Mouse (Mus musculus) c-Kit-negative CD71-positive TER-119-positive erythroid progenitor cells, embryonic 14.5 days (primary cell): ENCODE results near the gene Myd88.
"Not testable (repeated sequence)": the region's sequence is repeated elsewhere in the genome, so short reads cannot be mapped to it uniquely, and the experiment has no call there.

Experiments
- DNase-seq: peaks from one replicate; pipeline ENCODE4 v3.0.0-alpha.2; 2013; ENCODE audit warnings: low read depth, low spot score

Gene Myd88

DNA sequence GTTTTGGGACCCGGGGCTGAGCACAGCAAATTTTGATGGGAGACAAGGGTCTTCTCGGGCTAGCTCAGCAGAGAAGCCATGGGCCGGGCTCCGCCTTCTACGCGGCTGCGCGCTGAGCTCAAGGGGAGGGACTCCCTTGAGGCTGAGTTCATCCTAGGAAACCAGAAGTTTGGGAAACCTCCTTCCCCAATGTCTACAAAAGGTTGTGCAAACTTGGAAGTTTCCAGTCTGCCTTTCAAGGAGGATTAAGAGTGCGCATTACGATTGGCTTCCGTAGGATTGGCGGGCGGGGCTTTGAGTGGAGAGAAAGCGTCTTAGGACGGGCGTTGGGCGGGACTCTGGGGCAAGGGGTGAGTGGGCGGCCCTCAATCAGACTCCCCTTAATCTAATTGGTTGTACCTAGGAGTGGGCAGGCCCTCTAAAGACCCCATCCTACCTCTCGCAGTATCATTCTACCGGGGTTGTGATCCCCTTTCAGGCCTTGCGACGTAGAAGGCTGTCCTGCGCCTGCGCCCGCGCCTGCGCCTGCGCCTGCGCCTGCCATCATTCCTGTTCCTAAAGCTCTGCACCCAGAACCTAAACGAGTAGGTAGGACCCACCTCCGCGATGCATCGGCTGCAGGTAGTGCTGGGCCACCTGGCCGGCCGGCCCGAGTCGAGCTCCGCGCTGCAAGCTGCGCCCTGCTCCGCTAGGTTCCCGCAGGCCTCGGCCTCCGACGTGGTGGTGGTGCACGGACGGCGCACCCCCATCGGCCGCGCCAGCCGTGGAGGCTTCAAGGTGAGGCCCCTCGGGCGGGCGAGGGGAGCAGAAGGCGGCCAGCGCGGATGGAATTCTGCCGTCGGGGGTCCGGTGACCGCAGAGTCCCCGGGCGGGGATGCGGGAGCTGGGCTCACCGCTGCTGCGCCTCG lies at the start of gene Myd88:
Myd88 (minus strand) TSS at position 503 of the 908 bp plus-strand sequence.
- peak; percentile 68 for DNase-seq

DNA sequence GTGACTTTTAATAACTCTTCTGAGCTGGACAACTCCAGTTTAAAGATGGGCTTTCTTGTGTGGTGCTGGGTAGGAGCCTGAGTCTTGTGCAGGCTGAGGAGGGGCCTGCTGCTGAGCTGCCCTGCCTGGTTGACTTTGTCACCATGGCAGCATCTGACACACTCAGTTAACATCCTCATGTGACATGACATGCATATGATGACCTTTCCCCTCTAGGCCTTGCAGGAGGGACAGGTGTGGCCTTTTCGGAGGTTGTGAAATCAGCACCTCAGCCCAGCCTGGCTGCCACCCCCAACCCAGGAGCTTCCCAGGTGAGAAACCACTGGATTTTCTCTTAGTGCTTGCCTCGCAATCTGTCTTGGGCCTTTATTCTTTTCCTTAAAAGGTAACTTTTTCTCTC lies 49.0 kb upstream of the Myd88 start:
- DNase-seq = no peak

DNA sequence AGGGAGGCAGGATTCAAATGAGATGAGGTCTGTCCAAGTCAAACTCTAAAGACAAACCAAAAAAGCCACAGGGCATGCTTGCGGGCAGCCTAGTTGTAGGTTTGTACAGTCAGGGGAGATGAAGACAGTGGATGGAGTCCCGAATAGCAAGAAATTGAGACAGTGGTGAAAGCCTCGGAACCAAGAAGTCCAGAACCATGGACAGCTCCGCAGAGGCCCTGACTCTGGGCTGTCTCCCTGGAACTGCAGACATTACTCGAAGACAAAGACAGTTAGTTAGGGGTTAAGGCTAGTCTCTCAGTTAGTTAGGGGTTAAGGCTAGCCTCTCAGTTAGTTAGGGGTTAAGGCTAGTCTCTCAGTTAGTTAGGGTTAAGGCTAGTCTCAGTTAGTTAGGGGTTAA lies 47.7 kb upstream of the Myd88 start:
- DNase-seq = no peak

DNA sequence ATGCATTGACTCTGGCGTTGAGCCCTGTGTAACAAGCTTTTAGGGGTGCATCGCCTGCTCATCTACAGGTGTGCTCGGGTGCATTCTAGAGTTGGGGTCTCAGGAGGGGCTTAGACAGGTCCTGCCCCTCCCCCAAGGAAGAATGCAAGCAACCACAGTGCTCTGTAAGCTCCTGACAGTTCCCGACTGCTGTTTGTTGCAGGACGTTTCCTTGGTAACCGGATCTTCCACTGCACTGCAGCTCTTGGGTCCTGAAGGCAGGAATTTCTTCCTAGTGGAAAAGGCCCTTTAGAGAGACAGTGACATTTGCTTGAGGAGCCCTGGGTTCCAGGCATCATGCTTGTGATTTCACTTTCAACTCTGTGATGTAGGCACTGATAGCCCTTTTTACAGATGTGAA lies 41.4 kb upstream of the Myd88 start:
- DNase-seq = no peak

DNA sequence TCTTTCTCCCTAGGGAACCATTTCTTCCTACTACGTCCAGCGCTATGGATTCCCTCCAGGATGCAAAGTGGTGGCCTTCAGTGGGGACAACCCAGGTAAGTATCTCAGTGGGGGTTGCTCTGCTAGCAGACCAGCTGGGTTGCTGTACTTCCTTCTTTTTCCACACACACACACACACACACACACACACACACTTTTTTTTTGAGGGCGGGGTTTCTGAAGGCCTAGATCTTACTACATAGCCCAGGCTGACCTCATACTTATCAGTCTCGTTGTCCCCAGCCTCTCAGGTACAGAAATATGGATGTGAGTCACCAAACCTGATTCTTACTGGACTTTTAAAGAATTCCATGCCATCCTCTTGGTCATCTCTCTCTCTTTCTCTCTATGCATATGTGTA lies 37.0 kb upstream of the Myd88 start:
- no peak for DNase-seq

DNA sequence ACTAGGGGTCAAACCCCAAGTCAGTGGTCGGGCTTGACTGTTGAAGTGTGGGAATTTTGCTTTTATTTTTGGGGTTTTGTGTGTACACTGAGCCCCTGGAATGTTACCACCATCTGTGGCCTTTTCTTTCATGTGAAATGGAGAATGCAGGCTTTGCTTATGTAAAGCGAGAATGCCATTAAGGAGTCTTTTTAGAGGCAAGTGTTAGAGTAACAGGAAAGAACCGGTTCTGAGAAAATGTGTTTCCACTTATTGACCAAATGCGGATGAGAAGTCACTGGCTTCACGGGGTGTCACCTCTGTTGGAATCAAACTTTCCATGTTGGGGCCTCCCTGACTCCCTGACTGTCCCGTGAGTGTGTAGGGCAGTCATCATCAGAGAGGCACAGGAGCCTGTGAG lies 34.3 kb upstream of the Myd88 start:
- DNase-seq = no peak

DNA sequence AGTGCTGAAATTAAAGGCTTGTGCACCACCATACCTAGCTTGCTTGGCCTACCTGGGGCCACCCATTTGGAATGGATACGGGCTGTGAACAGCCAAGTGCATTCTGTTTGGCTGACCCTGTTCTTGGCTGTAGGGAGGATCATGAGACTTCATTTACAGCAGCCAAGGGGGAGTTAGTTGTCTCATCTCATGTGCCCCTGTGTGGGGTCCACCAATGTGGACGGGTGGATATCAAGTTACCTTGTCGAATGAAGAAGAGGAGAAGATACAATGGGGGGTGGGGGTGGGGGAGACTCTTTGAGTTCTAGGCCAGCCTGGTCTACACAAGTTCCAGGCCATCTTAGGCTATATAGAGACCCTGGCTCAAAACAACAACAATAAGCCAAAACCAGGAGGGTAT lies 33.8 kb upstream of the Myd88 start:
- DNase-seq = no peak

DNA sequence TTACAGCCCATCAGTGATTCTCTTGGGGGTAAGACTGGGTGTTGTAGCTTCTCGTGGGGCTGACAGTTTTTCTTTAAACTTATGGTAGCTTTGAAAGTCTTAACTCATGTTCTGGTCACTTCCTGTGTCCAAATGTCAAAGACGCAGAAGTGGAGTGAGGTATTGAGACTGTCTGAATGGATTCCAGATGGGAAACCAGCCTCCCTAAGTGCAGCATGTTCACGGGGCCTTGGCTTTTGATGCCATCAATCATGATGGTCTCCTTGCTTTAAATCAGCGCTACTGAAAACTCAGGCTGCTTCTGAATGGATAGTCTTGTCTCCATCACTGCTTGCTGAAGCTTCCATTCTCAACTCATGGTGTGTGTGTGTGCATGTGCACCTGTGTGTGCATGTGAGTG lies 30.0 kb upstream of the Myd88 start:
- DNase-seq = no peak

DNA sequence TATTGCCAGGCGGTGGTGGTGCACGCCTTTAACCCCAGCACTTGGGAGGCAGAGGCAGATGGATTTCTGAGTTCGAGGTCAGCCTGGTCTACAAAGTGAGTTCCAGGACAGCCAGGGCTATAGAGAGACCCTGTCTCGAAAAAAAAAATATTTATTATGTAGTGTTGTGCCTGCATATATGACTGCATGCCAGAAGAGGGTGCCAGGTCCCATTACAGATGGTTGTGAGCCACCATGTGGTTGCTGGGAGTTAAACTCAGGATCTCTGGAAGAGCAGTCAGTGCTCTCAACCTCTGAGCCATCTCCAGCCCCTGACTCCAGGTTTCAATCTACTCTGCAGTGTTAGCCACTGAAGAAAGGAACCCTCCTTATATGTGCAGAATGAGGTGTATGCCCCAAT lies 29.6 kb upstream of the Myd88 start:
- not testable (repeated sequence) for DNase-seq

DNA sequence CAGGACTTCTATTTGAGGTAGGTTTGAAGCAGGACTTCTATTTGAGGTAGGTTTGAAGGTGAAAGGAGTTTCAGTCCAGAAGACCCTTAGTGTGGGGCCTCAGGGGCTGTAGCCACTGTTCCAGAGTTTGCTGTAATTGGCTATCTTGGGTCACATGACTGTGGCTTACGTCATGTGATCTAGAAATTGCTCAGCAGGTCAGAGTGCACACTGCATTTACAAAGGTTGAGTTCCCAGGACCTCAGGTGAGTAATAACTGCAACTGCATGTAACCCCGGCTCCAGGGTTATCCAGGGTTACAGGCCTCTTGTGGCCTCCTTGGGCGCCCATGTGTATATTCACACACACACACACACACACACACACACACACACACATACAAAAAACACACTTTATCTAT lies 27.2 kb upstream of the Myd88 start:
- DNase-seq = no peak

DNA sequence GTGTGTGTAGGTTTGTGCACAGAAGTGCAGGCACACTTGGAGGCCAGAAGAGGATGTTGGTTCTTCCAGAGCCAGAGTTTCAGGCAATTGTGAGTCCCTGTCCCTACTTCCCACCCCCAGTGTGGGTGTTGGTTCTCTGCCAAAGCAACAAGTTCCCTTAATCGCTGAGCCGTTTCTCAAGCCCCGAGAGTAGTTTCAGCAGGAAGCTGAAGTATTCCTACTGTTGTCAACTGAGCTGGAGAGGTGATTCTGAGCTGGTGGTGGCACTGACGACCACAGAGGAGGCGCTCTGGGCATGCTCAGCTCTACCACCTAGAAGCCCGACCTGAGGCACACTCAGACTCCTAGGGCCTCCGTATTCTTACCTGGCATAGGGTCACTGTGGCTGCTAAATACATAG lies 24.1 kb upstream of the Myd88 start, which contains the start of gene Slc22a14:
Slc22a14 (minus strand) TSS at position 270 of the 400 bp plus-strand sequence.
- no peak for DNase-seq

DNA sequence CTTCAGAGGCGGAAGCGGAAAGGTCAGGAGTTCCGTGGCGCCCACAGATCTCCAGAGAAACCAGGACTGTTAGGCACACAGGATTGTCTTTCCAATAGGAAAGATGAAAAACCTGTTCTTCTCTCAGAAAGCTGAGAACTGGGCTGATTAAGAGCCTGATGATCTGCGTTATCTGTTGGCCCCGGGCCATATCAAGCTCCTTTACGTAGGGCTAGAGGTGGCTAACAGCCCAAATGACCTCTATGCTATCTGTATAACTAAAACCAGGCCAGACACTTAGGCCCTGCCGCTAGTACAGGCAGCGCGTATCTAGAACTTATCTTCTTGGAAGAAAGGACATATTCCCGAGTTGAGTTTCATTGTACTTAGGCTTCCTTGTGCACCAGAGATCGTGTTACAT lies 22.0 kb upstream of the Myd88 start:
- no peak for DNase-seq

DNA sequence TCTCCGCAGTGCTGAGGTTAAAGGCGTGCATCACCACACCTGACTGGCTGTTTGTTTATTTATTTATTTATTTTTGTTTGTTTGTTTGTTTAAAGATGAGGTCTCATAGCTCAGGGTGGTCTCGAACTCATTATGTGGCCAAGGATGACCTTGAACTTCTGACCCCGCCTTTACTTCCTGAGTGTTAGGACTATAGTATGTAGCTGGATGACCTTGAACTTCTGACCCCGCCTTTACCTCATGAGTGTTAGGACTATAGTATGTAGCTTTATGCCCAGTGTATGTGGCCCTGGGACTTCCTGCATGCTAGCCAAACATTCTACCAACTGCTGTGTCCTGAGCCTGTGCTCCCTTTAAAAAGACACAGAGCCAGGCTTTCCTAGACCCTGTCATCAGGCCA lies 20.2 kb upstream of the Myd88 start:
- no peak for DNase-seq

DNA sequence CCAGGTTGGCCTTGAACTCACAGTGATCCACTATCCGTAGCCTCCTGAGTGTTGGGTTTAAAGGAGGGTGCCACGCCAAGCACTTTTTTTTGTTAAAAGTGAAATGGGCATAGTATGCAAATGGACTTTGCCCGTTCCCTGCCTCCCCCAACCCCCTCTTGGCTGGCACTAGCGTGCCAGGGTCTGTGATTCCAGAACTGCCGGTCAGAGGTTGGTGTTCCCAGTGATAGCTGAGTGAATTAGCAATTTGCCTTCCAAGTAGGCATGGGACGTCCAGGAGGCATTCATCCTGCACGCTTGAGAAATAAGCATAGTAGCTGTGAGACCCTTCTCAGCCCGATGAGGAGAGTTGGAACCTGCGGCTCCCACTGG lies 16.8 kb upstream of the Myd88 start:
- DNase-seq = no peak

DNA sequence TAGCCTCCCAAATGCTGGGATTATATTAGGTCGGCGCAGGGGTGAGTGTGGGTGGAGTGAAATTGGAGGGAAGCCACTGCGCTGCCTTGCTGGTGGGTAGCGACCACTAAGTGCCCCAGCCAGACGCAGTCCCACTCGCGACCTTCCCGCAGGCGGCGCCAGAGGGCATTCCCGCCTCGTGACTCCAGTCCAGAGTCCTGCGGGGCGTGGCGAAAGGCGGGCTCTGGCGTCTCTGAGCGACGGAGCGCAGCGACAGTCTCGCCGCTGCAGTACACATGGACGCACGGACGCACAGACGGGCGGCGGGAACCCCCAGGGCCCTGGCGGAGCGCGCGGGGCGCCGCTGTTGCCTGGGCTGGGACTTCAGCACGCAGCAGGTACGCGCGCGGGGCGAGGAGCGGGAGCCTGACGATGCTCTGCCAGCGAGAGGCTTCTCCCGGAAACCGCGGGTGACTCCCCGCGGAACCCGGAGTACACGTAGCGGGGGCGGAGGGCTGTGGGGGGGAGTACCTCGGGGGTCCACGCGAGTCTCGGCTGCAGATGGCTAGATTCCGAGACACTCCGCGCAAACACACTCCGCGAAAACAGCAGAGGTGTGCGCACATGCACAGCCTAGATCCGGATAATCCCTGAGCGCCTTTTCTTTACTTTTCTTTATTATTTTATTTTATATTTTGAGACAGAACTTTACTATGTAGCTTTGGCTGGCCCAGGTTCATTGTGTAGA lies 16.3 kb upstream of the Myd88 start, which contains the start of gene Xylb:
Xylb (plus strand) TSS at position 51 of the 727 bp plus-strand sequence.
- DNase-seq = peak; percentile 57

DNA sequence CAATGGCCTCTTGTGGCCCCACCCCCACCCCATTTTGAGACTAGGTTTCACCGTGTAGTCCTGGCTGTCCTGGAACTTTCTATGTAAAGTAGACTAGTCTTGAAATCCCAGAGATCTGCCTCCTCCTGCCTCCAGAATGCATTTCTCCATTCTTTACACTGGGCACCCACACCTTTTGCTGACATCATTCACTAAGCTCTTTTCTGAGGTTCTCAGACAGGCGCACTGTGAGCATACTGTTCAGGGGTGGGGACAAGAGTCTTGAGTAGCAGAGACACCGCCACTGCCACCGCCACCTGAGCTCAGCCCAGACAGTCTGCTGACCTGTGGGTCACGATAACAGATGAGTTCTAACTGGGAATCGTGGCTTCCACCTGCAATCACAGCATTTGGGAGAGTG lies 14.7 kb upstream of the Myd88 start:
- no peak for DNase-seq

DNA sequence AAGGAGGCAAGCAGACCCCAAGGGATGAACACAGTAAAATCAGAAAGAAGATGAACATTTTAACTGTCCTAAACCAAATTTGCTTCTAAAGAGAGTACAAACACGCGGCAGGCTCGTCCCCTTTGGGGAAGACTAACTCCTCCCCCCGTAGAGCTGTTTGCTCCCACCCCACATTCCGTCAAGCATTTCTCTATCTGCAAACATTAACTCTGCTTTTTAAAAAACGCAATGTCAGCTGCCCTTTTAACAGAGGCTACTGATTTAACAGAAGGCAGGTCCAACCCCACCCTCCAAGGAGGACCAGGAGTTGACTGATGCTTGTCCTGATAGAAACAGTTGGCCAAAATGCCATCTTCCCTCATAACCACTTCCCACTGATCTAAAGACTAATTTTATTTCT lies 12.7 kb upstream of the Myd88 start:
- no peak for DNase-seq

DNA sequence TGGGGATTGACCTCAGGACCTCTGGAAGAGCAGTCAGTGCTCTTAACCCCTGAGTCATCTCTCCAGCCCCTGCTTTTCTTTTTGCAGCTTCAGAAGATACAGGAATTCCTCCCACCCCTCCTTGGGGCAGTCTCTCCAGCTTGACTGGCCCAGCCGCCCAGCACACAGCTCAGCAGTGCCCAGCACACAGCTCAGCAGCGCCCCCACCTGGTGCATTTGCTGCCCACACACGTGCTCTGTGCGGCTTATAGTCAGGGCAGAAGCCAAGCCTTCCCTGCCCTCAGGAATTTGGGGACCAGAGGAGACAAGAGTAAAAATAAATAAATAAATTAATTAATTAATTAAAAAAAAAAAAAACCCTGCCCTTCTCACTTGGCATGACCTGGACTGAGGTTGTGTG lies 10.8 kb upstream of the Myd88 start:
- peak; percentile 40 for DNase-seq

DNA sequence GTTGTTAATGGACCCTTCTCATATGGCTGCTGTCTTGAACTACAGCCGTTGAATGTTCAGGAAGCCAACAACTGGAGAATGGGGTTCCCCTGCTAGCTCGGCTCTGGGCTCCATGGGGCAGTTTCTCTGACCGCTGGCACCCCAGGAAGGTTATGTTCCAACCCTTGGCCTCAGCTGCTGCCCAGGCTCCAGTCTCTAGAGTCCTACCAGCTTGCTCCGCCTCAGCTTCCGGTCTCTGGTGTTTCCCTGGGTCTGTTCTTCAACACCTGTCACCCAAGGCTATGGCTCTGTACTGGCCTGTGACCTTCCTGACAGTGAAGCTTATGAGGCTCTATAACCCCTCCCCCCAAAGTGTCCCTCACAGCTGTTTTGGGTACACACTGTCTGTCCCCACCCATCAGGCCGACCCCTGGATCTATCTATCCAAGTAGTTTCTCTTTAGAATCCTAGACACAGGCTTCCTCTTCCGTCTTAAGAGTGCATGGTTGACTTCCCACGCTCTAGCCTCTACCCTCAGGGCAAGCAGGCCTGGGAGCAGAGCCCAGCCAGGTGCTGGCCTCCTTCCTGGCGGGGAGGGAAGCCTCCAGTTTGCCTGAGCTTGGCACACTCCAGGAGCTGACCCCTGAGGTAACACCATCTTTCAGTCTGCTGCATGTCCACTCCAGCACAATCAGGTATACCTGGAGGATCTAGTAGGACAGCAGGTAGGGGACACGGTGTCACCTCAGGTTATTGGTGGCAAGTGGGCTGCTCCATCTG lies 9.9 kb upstream of the Myd88 start:
- DNase-seq = no peak

DNA sequence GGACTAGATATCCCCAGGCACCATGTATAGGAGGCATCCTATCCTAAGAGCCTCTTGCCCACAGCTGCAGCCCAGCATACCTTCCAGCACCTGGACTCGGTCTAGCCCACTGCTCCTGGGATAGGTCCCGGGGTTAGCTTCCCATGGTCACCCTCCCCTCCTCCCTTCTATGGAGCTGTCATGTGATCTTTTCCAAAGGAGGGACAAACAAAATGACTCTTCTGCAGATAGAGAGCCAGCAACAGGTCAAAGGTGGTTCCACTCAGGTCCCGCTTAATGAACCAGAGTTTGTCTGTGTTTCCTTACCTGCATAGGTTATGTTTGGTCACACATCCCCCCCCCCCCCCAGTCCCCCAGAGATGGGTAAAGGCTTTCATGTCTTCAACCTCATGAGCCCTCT lies 9.3 kb upstream of the Myd88 start:
- DNase-seq = no peak

DNA sequence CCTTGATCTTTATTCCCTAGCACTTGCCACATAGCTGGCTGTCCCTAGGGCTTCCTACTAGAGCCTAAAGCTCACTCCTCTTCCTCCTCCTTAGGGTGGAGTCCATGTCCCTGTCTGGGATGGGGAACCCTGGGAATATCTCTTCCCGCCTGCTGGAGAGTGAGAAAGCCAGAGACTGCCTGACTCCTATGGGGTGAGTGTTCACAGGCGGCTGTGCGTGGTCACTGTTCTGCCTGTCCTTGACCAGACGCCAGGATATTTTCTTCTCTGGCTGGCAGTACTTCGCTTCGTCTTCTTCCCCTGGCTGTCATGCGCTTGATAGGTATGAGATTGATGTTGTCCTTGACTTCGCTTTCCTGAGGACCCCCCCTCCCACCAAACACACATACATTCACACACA lies 5.2 kb upstream of the Myd88 start:
- no peak for DNase-seq

DNA sequence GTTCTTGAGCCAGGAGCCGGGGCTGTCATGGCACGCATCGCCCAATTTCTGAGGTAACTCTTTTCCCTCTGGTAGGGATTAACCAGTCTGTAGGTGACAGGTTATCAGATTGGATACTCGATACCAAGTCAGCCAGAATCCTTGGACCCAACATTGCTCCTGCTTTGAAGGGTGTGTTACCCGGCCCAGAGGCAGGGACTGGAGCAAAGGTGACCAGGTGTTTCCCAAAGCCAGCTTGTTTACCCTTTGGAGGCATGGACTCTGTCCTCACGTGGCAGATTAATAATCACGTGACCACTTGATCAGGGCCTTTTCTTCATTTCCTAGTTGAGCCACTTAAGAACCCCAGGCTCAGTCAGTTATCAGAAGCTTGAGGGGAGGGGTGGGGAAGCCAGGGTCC lies 1.5 kb upstream of the Myd88 start:
- no peak for DNase-seq
